Mouse (Mus musculus): ENCODE results near the gene Mbd3.

DNA sequence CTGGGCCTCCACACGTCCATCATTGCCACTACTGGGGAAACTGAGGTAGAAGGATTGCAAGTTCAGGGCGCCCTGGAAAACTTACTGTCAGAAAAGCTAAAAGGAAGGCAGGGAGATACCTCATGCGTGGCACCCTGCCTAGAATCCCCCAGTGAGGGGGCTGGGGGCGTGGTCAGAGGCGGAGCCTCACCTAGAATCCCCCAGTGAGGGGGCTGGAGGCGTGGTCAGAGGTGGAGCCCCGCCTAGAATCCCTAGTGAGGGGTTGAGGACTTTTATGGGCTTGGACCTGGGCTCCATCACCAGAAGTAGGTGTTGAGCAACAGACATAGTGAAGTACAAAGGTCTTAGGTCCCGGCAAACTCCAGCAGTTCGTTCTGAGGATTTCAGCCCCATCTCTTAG lies 36.9 kb upstream of the Mbd3 start:
- TF ChIP-seq CTCF (IDR thresholded peaks at IDR 0.05; ENCODE audit: control insufficient read depth, insufficient read depth, insufficient replicate concordance, low read depth, low read length) (no peak), POLR2A (IDR thresholded peaks at IDR 0.05; ENCODE audit: control insufficient read depth, low read depth, low read length) (no peak)
